Mouse (Mus musculus): Measurements from ENCODE around the gene Srpk3.

- no peak for TF ChIP-seq CTCF (IDR thresholded peaks at IDR 0.05; ENCODE audit: borderline replicate concordance, control insufficient read depth, extremely low read depth, insufficient read depth, low read length, poor library complexity)
- no peak for TF ChIP-seq POLR2A (IDR thresholded peaks at IDR 0.05; ENCODE audit: control insufficient read depth, extremely low read depth, insufficient read depth, low read length, poor library complexity)
Measured at GRCm38 (mm10) chrX:73774168-73774760, at the start of gene Srpk3.

Measured in thymus, adult 2 months (tissue).